Mouse (Mus musculus): ENCODE results near the gene Rnf34. TPM values are rescaled to one million over a fixed set of nuclear protein-coding genes. Genes with fewer than 3 reads are reported as not detected.
A peak's percentile ranks its signal among the peaks of the same experiment; 100 is the strongest.

The Rnf34 gene
- 30.9 and 33.1 TPM in 2 replicates for polyA plus RNA-seq (2012; rRNA removed)

DNA sequence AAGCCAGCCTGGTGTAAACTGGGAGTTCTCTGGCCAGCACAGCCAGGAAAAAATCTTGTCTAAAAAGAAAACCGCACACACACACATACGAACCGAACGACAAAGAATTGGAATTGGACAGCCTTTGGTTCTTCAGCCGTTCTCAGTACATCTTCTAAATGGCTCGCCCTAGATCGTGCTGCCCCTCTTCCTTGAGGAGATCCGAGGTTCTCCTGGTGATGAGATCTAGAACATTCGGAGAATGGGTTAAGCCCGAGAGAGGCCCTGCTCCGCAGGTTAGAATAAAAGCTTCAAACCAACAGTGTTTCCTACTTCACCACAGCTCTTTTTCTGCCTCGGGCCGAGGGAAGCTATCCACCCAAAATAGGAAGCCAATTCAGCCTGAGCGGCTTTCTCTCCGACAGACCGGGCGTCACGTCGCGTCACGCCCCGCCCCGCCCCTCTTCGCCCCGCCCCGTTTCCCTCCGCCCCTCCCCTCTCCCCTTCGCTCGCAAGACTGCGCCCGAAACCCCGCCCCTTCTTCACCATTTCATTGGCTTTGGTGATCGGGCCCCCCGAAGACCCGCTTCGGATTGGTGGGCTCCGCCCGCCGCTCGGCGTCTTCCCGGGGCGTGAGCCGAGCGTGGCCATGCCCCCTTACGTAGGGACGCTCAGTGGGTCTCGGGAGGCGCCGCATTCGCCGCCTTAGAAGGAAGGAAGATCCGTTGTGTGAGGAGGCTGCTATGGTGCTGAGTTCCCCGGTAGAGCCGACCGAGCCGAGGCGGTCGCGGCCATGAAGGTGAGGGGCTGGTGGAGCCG lies at the start of gene Rnf34:
TSS of gene Rnf34 (plus strand) at position 528 of the 798 bp plus-strand sequence.
- TF ChIP-seq CTCF (IDR thresholded peaks at IDR 0.05; ENCODE audit: borderline replicate concordance, extremely low read depth, insufficient read depth, insufficient read length), result no peak
- TF ChIP-seq POLR2A (IDR thresholded peaks at IDR 0.05; ENCODE audit: borderline replicate concordance, extremely low read depth, insufficient read depth, insufficient read length, poor library complexity, severe bottlenecking), result peak; percentile 86; the same call in 1 of the 2 replicates
- DNase-seq (ENCODE audit: low read depth), result peak; percentile 100

DNA sequence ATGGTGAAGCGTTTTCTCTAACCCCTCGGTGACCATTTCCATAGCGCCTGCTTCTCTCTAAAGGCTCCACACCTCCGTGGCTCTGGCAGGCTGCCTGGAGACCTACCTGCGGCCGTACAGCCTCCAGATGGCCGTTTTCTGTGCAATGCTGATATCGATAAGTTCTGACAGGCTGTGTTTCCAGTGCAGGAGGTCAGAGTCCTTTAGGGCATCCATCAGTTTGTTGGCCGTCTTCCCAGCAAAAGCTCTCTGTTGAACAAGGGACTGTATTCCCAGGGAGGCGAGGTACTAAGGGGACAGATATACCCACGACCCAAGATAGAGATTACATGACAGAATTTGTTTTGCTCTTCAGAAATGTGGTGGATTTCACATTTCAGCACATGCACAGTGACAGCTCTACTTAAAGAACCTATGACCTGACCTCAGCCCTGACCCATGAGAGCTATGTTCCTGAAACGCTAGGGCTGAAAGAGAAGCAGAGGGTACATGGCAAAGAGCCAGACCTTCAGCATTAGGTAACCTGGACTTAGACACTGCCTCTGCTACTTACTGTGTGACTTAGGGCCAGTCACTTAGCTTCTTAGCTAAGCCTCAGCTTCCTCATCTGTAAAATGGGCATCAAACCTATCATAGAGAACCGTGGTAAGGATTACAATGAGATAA lies 49.4 kb upstream of the Rnf34 start:
- DNase-seq (ENCODE audit: low read depth), result no peak
- TF ChIP-seq CTCF (IDR thresholded peaks at IDR 0.05; ENCODE audit: borderline replicate concordance, extremely low read depth, insufficient read depth, insufficient read length), result no peak
- TF ChIP-seq POLR2A (IDR thresholded peaks at IDR 0.05; ENCODE audit: borderline replicate concordance, extremely low read depth, insufficient read depth, insufficient read length, poor library complexity, severe bottlenecking), result no peak

DNA sequence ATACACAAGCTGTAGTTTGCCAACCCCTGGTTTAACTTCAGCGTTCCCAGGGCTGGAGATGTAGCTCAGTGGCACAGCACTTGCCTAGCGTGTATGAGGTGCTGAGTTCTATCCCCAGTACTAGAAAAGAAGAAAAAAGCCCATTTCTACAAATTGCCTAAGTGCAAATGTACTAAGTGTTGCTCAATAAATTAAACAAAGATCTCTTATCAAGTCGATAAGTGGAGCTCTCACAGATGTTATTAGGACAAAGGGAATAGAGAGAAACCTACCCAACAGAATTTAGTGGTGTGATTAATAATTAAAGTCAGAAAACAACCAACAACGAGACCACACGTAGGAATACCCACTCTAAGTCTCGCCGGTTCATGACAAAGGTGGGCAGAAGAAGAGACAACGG lies 48.2 kb upstream of the Rnf34 start:
- TF ChIP-seq POLR2A (IDR thresholded peaks at IDR 0.05; ENCODE audit: borderline replicate concordance, extremely low read depth, insufficient read depth, insufficient read length, poor library complexity, severe bottlenecking), result no peak
- no peak for TF ChIP-seq CTCF (IDR thresholded peaks at IDR 0.05; ENCODE audit: borderline replicate concordance, extremely low read depth, insufficient read depth, insufficient read length)
- no peak for DNase-seq (ENCODE audit: low read depth)

DNA sequence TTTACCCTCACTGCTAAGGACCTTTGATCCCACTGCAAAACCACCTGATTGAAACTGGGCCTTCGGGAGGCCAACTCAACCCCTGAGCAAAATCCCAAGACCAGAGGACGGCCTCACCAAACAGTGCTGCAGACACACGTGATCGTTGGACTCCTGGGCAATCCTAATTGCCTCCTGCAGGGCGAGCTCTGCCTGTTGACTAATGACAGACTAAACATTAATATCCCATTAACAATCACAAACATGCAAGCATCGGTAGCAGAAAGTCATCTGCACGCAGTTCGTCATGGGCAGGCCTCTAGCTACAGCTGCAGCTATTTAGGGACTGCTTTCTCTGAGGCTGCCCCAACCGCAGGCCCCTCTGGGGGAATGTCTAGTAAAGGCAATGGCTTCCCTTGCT lies 47.1 kb upstream of the Rnf34 start:
- no peak for DNase-seq (ENCODE audit: low read depth)
- TF ChIP-seq POLR2A (IDR thresholded peaks at IDR 0.05; ENCODE audit: borderline replicate concordance, extremely low read depth, insufficient read depth, insufficient read length, poor library complexity, severe bottlenecking) (no peak), CTCF (IDR thresholded peaks at IDR 0.05; ENCODE audit: borderline replicate concordance, extremely low read depth, insufficient read depth, insufficient read length) (no peak)

DNA sequence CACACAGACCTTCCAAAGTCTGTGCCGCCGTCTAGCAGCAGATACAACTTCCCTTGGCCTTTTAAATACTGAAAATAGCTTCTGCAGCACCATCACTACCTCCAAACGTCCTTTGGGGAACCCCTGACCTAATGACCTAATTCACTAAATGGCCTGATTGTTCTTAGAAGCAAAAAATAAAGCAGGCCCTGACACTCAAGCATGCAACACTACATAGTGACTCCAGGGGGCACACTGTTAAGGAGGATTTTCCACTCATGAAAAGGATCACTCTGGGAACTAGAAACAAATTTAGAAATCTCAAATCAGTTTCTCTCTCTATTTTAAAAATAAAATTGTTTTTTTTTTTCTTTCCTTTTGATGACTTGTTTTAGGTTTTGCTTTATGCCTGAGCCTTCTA lies 44.3 kb upstream of the Rnf34 start:
- DNase-seq (ENCODE audit: low read depth), result no peak
- TF ChIP-seq POLR2A (IDR thresholded peaks at IDR 0.05; ENCODE audit: borderline replicate concordance, extremely low read depth, insufficient read depth, insufficient read length, poor library complexity, severe bottlenecking) (no peak), CTCF (IDR thresholded peaks at IDR 0.05; ENCODE audit: borderline replicate concordance, extremely low read depth, insufficient read depth, insufficient read length) (peak; percentile 33; the same call in 1 of the 2 replicates)

DNA sequence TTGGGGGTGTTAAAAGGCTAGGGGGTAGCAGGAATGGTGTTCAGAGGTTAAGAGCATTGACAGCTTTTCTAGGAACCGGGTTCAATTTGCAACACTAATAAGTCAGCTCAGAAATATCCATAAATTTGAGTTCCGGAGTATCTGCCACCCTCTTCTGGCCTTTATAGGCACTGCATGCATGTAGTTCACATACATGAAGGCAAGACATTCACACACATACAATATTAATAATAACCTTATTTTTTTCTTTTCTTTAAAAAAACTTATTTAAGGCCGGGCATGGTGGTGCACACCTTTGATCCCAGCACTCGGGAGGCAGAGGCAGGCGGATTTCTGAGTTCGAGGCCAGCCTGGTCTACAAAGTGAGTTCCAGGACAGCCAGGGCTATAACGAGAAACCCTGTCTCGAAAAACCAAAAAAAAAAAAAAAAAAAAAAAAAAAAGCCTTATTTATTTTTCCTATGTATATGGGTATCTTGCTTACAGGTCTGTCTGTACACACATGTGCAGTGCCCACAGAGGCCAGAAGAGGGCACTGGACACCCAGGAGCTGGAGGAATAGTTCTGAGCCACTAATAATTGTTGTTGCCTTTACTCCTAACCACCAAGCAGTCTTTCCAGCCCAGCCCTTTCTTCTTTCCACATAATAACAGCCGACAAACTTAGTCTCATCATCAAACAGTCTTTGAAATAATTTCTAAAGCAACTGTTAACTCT lies 38.3 kb upstream of the Rnf34 start:
- TF ChIP-seq CTCF (IDR thresholded peaks at IDR 0.05; ENCODE audit: borderline replicate concordance, extremely low read depth, insufficient read depth, insufficient read length) (peak; percentile 73; the same call in 1 of the 2 replicates), POLR2A (IDR thresholded peaks at IDR 0.05; ENCODE audit: borderline replicate concordance, extremely low read depth, insufficient read depth, insufficient read length, poor library complexity, severe bottlenecking) (no peak)
- peak; percentile 79 for DNase-seq (ENCODE audit: low read depth)

DNA sequence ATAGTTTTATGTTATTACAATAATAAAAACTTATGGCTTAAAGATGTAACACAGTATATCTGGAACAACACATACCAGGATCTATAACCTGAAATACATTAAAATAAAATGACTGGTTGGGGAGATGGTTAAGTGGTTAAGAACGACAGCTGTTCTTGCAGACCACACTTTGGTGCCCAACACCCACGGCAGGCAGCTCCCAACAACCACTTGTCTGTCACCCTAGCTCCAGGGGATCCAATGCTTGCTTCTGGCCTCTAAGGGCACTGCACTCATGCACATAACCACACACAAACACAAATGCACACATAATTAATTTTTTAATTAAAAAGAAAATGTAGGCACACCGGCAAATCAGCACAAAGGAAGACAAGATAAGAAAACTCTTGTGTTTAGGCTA lies 37.1 kb upstream of the Rnf34 start:
- DNase-seq (ENCODE audit: low read depth), result no peak
- no peak for TF ChIP-seq POLR2A (IDR thresholded peaks at IDR 0.05; ENCODE audit: borderline replicate concordance, extremely low read depth, insufficient read depth, insufficient read length, poor library complexity, severe bottlenecking)
- TF ChIP-seq CTCF (IDR thresholded peaks at IDR 0.05; ENCODE audit: borderline replicate concordance, extremely low read depth, insufficient read depth, insufficient read length), result no peak

DNA sequence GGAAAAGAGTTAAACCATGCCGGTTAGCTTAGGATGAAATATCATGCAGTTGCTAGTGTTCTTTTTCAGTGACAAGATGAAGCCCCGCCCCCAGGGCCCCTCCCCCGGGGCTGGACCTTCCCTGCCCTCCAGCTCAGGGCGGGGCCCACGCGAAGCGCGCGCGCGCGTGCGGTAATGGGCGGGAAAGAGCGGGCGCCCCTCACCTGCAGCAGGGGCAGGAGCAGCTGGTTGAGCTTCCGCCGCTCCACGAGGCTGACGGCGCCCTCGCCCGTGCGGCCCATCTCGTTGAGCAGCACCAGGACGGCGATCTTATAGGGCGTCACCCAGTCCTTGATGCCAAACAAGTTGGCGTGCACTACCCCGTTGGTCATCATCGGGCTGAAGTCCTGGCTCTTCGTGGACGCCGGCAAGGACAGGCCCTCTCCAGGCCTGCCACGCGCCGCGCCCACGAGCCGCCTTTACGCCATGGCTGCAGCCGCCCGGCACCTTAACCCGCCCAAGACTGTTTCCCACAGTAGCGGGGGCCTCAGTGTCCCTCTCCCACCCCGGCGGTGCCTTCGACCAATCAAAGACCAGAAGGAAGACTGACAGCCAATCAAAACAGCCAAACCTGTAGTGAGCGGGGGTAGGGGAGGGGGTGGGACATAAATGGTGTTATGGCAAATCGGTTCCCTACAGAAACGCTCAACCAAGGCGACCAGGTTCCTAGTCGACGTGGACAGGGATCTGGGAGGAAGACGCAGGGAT lies 28.9 kb upstream of the Rnf34 start, which contains the start of gene Anapc5:
TSS of gene Anapc5 (minus strand) at position 563 of the 747 bp plus-strand sequence.
- peak; percentile 99 for DNase-seq (ENCODE audit: low read depth)
- no peak for TF ChIP-seq CTCF (IDR thresholded peaks at IDR 0.05; ENCODE audit: borderline replicate concordance, extremely low read depth, insufficient read depth, insufficient read length)
- peak; percentile 76 for TF ChIP-seq POLR2A (IDR thresholded peaks at IDR 0.05; ENCODE audit: borderline replicate concordance, extremely low read depth, insufficient read depth, insufficient read length, poor library complexity, severe bottlenecking)

DNA sequence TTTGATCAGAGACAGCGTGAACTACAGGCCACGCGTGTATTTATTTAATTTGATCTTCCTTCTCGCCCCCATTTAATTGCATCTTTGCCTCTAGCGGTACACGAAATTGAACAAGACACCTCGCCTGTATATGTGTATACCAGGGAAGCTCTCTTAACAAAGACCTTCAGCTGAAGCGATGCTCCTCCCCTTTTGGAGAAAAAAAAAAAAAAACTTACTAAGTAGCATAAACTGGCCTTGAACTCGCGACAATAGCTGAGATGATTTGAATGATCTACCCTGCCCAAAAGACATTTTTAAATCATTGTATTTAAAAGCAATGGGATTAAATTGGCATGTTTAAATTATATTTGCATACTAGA lies 28.3 kb upstream of the Rnf34 start:
- no peak for DNase-seq (ENCODE audit: low read depth)
- no peak for TF ChIP-seq CTCF (IDR thresholded peaks at IDR 0.05; ENCODE audit: borderline replicate concordance, extremely low read depth, insufficient read depth, insufficient read length)
- no peak; the same call in 1 of the 2 replicates for TF ChIP-seq POLR2A (IDR thresholded peaks at IDR 0.05; ENCODE audit: borderline replicate concordance, extremely low read depth, insufficient read depth, insufficient read length, poor library complexity, severe bottlenecking)

DNA sequence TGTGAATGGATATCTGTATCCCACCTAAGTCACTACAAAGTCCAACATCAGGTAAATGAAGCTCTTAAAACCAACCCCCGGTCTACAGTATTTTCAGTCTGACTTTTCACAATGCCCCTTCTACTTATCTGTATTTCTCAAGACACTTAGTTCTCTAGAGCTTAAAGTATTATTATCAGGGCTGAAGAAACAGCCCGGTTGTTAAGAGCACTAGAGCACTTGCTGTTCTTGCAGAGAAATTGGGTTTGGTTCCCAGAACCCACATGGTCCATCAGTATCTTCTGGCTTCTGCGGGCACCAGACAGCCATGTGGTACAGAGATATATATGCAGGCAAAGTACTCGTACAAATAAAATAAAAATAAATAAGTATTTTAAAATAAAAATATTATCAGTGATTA lies 27.4 kb upstream of the Rnf34 start:
- no peak for TF ChIP-seq CTCF (IDR thresholded peaks at IDR 0.05; ENCODE audit: borderline replicate concordance, extremely low read depth, insufficient read depth, insufficient read length)
- no peak for TF ChIP-seq POLR2A (IDR thresholded peaks at IDR 0.05; ENCODE audit: borderline replicate concordance, extremely low read depth, insufficient read depth, insufficient read length, poor library complexity, severe bottlenecking)
- DNase-seq (ENCODE audit: low read depth), result no peak

Measured in brain, embryonic 14.5 days (tissue).